Mouse (Mus musculus) hindbrain, embryonic 15.5 days (tissue): ENCODE results near the gene Pnmt. TPM values are rescaled to one million over a fixed set of nuclear protein-coding genes. Genes with fewer than 3 reads are reported as not detected.

Experiments
- ATAC-seq: fragments of 200-750 bp; cut with Nextera tagmentation; 2 replicates; pipeline ENCODE4 v1.8.0; 2017; ENCODE audit warnings: low read depth, moderate number of reproducible peaks, moderate TSS enrichment; ENCODE audit not compliant: low FRiP score
- H3K27ac ChIP-seq: fragments of 300-500 bp; sonication (generic); replicated peaks from 2 replicates; pipeline ENCODE4 v1.5.1; 2015; ENCODE audit warnings: mild to moderate bottlenecking, inconsistent platforms
- H3K27me3 ChIP-seq: fragments of 300-500 bp; sonication (generic); 2 replicates; pipeline ENCODE4 v1.6.1; 2015; ENCODE audit warnings: control low read depth, inconsistent platforms
- H3K36me3 ChIP-seq: fragments of 300-500 bp; sonication (generic); 2 replicates; pipeline ENCODE4 v1.6.1; 2015; ENCODE audit warnings: control low read depth, inconsistent platforms
- H3K4me1 ChIP-seq: fragments of 300-500 bp; sonication (generic); replicated peaks from 2 replicates; pipeline ENCODE4 v1.6.1; 2015; ENCODE audit warnings: control low read depth, inconsistent platforms
- H3K4me2 ChIP-seq: fragments of 300-500 bp; sonication (generic); 2 replicates; pipeline ENCODE4 v1.6.1; 2015; ENCODE audit warnings: moderate library complexity, mild to moderate bottlenecking, inconsistent platforms
- H3K4me3 ChIP-seq: fragments of 300-500 bp; sonication (generic); 2 replicates; pipeline ENCODE4 v1.5.1; 2015; ENCODE audit warnings: mild to moderate bottlenecking, inconsistent platforms
- H3K9ac ChIP-seq: fragments of 300-500 bp; sonication (generic); 2 replicates; pipeline ENCODE4 v1.6.1; 2015; ENCODE audit warnings: inconsistent platforms
- H3K9me3 ChIP-seq: fragments of 300-500 bp; sonication (generic); 2 replicates; pipeline ENCODE4 v1.6.1; 2016; ENCODE audit warnings: control low read depth, inconsistent platforms
- WGBS: fragments of 180-500 bp; shearing (Covaris S2); methylation state at CpG from one replicate; pipeline ENCODE4 v1.1.7; 2015; 5-methylcytosine and 5-hydroxymethylcytosine counted together
- polyA plus RNA-seq: library from polyadenylated mRNA; unstranded; fragments of >200 nt; fragmentation: Nextera tagmentation; extraction: Ambion mirVana; gene quantifications from 2 replicates; pipeline ENCODE4 v1.2.1, GENCODE M21; 2015

Pnmt gene
- polyA plus RNA-seq, 1 experiment from 2014 or later = 3.7 TPM

- H3K27me3 ChIP-seq = peaks cover 82% of the 10 kb centered on the region
- WGBS = under 1% methylated on average over 48 of the region's 55 CpGs
- peak; percentile 35; the same call in 1 of the 2 replicates for ATAC-seq
Measured at GRCm38 (mm10) chr11:98348083-98348961, 37.9 kb upstream of the Pnmt start, which contains the start of gene Ppp1r1b. Gene Ppp1r1b (plus strand): TSS chr11:98348404.

GRCm38 (mm10) chr11:98349308-98349707, 36.9 kb upstream of the Pnmt start:
- no peaks in the 10 kb centered on the region for H3K9me3 ChIP-seq
- no peaks in the 10 kb centered on the region for H3K36me3 ChIP-seq
- WGBS = 7% methylated on average over 9 of the region's 9 CpGs
- H3K9ac ChIP-seq = no peak overlapping the region
- no peak for ATAC-seq
- peaks cover 27% of the 10 kb centered on the region for H3K4me1 ChIP-seq
- no peak overlapping the region for H3K27ac ChIP-seq
- H3K4me3 ChIP-seq = peak overlapping the region; percentile 46
- H3K4me2 ChIP-seq = peak overlapping the region; percentile 90
- H3K27me3 ChIP-seq = peaks cover 86% of the 10 kb centered on the region

More at GRCm38 (mm10) chr11:98348083-98348961, 37.9 kb upstream of the Pnmt start, which contains the start of gene Ppp1r1b:
- peak within 1 kb of the TSS; percentile 90 for H3K4me2 ChIP-seq
- H3K9ac ChIP-seq = peak within 1 kb of the TSS; percentile 40
- H3K9me3 ChIP-seq = no peaks in the 10 kb centered on the region
- peak within 1 kb of the TSS; percentile 46 for H3K4me3 ChIP-seq
- H3K27ac ChIP-seq = no peak within 1 kb of the TSS
- peaks cover 27% of the 10 kb centered on the region for H3K4me1 ChIP-seq
- H3K36me3 ChIP-seq = no peaks in the 10 kb centered on the region

DNA sequence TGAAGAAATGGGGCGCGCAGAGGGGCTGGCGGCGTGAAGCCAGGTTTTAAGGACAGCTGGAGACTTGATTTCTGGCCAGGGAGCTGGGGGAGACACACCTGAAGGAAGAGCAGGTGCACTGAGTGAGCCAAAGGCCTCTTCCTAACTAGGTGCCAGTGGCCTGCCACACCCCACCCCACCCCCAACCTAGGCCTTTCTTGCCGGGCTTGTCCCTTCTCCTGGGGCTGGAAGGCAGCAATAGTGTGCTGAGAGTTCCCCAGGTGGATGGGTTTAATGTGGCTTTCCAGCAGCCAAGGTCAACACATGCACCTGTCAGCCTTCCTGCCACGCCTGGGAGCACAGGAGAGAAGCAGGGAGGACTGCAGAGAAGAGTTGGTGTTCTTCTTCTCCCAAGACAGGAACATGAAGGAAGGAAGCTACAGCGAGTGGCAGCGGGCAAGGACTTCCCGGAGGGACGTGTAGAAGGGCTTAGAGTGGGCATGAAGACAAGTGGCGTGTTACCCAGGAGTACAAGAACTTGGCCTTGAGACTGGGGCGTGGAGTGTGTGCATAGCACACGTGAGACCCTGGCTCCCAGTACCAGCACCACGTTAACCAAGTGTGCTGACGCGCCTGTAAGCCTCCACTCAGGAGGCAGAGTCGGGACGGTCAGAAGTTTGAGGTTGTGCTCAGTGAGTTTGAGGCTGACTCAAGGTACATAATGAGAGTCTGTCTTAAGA, 33.8 kb upstream of the Pnmt start:
- WGBS = 81% methylated on average over 18 of the region's 18 CpGs
- H3K4me1 ChIP-seq = peaks cover 24% of the 10 kb centered on the region
- H3K4me2 ChIP-seq = no peak overlapping the region
- no peak for ATAC-seq
- H3K9me3 ChIP-seq = no peaks in the 10 kb centered on the region
- H3K27me3 ChIP-seq = peaks cover 64% of the 10 kb centered on the region
- no peaks in the 10 kb centered on the region for H3K36me3 ChIP-seq
- H3K9ac ChIP-seq = no peak overlapping the region
- H3K27ac ChIP-seq = no peak overlapping the region
- H3K4me3 ChIP-seq = no peak overlapping the region

DNA sequence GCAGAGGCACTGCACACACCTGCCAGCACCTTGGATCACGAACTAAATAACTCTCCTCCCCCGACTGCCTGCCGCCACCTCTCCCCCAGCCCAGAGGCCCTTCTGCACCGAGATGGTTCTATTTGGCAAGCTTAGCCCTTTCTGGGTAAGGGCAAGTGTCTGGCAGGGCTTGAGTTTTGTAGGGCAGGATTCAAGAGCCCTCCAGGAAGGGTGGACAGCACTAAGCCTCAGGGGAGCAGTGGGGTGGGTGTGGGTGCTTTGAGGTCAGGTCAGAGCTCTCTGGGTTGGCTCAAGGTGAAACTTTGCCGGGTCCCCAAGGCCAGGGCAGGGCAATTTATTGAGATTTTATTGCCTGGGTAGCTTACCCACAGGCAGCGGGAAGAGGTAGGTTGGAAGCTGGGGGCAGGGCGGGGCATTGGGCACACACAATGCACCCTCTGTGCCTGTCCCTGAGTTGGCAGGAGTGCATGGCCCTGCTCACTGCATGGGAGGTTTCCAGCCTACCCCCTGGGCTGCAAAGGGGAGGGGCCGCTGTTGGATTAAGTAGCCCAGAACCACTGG, 32.5 kb upstream of the Pnmt start:
- Histone ChIP-seq H3K9ac (no peak overlapping the region), H3K36me3 (no peaks in the 10 kb centered on the region), H3K27ac (no peak overlapping the region), H3K4me1 (peaks cover 16% of the 10 kb centered on the region), H3K4me3 (no peak overlapping the region), H3K4me2 (no peak overlapping the region), H3K9me3 (no peaks in the 10 kb centered on the region), H3K27me3 (peaks cover 51% of the 10 kb centered on the region)
- 36% methylated on average over 8 of the region's 8 CpGs for WGBS
- ATAC-seq = no peak

- ATAC-seq = no peak
- Histone ChIP-seq H3K4me3 (no peak overlapping the region), H3K9ac (no peak overlapping the region), H3K27me3 (peaks cover 44% of the 10 kb centered on the region), H3K4me1 (peaks cover 16% of the 10 kb centered on the region), H3K36me3 (no peaks in the 10 kb centered on the region), H3K9me3 (no peaks in the 10 kb centered on the region), H3K27ac (no peak overlapping the region), H3K4me2 (no peak overlapping the region)
- WGBS = 65% methylated on average over 14 of the region's 14 CpGs
Measured at GRCm38 (mm10) chr11:98354445-98354844, 31.8 kb upstream of the Pnmt start.

DNA sequence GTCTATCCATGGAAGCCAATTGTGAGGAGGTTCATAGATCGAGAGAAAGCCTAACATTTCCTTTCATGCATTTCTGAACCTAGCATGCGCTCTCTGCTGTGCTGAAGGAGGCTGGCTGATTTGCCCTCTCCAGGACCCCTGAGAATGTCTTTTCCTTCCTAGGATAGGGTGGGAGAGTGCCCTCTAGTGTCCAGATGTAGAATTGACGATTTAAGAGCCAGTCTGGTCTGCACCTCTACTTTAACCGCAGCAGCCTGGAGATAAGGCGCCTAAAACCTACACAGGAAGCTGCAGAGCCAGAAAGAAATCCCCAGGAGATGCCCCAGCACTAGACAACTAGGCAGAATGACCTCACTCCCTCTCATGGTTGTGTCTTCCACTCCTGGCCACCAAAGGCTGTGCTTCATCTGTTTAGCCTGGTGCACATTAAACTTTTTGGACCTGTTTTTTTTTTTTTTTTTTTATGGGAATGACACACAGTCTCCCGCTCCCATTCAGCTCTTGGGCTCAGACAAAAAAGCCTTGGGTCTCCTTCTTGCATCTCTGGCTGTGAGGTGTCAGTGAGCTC, 30.4 kb upstream of the Pnmt start:
- 10% methylated on average over 6 of the region's 6 CpGs for WGBS
- Histone ChIP-seq H3K27me3 (peaks cover 30% of the 10 kb centered on the region), H3K27ac (no peak overlapping the region), H3K36me3 (no peaks in the 10 kb centered on the region), H3K4me3 (no peak overlapping the region), H3K9me3 (no peaks in the 10 kb centered on the region), H3K4me2 (no peak overlapping the region), H3K9ac (no peak overlapping the region), H3K4me1 (peaks cover 30% of the 10 kb centered on the region)
- ATAC-seq = no peak

DNA sequence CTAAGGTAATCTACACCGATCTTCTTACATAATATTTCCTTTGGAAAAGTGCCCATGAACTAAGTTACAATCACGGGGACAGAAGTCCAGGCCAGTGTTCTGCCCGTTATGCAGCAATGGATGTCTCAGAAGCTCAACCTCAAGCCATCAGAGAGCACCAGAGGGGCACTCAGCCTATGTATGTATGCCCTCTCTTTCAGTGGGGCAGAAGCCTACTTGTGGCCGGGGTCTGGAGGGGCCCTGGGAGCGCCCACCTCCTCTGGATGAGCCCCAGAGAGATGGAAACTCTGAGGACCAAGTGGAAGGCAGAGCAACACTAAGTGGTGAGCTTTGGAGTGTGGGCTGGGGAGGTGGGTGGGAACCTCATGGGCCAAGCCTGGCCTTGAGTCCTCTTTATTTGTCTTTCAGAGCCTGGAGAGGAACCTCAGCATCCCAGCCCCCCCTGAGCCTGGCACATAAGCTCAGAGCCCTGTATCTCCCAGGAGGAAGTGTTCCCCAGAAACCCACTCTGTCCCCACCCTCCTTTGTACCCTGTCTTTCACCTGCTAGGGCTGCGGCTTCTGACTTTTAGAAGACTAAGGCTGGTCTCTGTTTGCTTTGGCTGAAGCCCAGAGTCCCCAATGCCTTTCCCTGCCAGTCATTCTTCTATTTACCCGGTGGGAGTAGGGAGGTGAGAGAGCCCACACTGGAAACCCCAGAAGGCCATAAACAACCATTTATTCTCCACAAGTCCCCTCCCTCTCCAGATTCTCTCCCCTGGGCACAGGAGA, 29.4 kb upstream of the Pnmt start:
- Histone ChIP-seq H3K27ac (no peak overlapping the region), H3K36me3 (no peaks in the 10 kb centered on the region), H3K9ac (no peak overlapping the region), H3K4me3 (no peak overlapping the region), H3K4me2 (peak overlapping the region; percentile 83; the same call in 1 of the 2 replicates), H3K9me3 (no peaks in the 10 kb centered on the region), H3K4me1 (peaks cover 39% of the 10 kb centered on the region), H3K27me3 (peaks cover 20% of the 10 kb centered on the region)
- whole genome bisulfite sequencing = 76% methylated on average over 7 of the region's 7 CpGs
- ATAC-seq = no peak

- H3K27ac ChIP-seq = peak overlapping the region; percentile 70
- H3K4me2 ChIP-seq = peak overlapping the region; percentile 83
- ATAC-seq = 0 out of 2 replicates have a peak, but pooled peaks have one; percentile 16
- H3K36me3 ChIP-seq = no peaks in the 10 kb centered on the region
- H3K9me3 ChIP-seq = no peaks in the 10 kb centered on the region
- H3K4me1 ChIP-seq = peaks cover 45% of the 10 kb centered on the region
- H3K27me3 ChIP-seq = peaks cover 12% of the 10 kb centered on the region
- H3K4me3 ChIP-seq = peak overlapping the region; percentile 61
- 10% methylated on average over 13 of the region's 13 CpGs for WGBS
- H3K9ac ChIP-seq = peak overlapping the region; percentile 37
Measured at GRCm38 (mm10) chr11:98357396-98358160, 28.7 kb upstream of the Pnmt start.

DNA sequence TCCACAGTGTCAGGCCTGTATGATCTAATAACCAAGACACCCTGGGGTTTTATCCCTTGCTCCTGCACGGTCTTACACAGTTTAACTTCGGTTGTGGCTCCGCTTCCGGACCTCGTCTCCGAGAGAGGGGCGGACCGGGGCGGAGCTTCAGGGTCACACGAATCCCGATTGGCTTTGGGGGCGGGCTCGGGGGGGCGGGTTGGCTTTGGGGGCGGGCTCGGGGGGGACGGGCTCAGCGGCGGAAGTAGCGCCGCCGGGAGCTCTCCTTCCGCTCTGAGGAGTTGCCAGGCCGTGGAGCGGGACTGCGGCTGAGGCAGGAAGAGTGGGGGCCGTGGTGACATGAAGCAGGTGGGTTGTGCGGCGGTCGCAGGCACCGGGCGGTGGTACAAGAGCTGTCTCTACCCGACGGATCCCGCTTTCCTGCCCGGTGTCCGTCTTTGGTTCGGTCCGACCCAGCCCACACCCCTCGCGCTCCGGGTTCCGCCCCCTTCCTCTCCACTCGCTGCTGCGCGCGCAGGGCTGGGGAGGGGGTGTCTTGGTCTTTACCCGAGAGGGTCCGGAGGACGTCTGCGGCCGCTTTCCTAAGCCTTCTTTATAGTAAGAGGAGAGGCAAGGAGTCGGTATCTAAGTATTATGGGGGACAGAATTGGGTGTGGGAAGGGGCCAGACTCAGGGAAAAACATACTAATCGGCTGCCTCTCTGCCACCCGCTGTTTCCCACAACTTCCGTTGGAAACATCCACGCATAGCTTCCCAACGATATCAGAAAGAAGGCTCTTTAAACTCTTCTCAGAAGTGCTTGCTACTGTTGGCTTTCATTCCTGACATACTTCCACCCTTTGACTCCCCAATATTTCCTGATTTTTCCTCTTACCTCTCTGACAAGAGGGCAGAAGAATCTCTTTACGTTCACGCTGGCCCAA, 27.8 kb upstream of the Pnmt start, which contains the start of gene Stard3:
Gene Stard3 (plus strand): TSS at position 208 of the 923 bp plus-strand sequence.
- peaks cover 48% of the 10 kb centered on the region for H3K4me1 ChIP-seq
- under 1% methylated on average over 59 of the region's 60 CpGs for WGBS
- H3K9me3 ChIP-seq = no peaks in the 10 kb centered on the region
- peak within 1 kb of the TSS; percentile 83 for H3K4me2 ChIP-seq
- H3K9ac ChIP-seq = peak within 1 kb of the TSS; percentile 56
- H3K27me3 ChIP-seq = peaks cover 7% of the 10 kb centered on the region
- H3K4me3 ChIP-seq = peak within 1 kb of the TSS; percentile 61
- peak within 1 kb of the TSS; percentile 86 for H3K27ac ChIP-seq
- no peaks in the 10 kb centered on the region for H3K36me3 ChIP-seq
- peak; percentile 87 for ATAC-seq
